Mouse (Mus musculus) heart, adult 2 months (tissue): ENCODE results near the gene Vmn1r4.

ENCODE experiments used
- CTCF ChIP-seq: fragments of 200-600 bp; IDR thresholded peaks from 2 replicates; pipeline ENCODE4 v1.8.1; 2022; ENCODE audit warnings: antibody characterized with exemption, mild to moderate bottlenecking, moderate library complexity
- POLR2A ChIP-seq: fragments of 200-500 bp; IDR thresholded peaks from 2 replicates; pipeline ENCODE4 v1.6.1; 2011; ENCODE audit warnings: mild to moderate bottlenecking, low read depth, low read length, control low read depth; ENCODE audit not compliant: insufficient read depth

- TF ChIP-seq CTCF, result no peak
- TF ChIP-seq POLR2A, result no peak
These were observed 17.5 kb upstream of the Vmn1r4 start for GRCm38 (mm10) chr6:56906121-56906846.
